ENCODE assay signal across 18 mouse cellular contexts in the genomic region with DNA sequence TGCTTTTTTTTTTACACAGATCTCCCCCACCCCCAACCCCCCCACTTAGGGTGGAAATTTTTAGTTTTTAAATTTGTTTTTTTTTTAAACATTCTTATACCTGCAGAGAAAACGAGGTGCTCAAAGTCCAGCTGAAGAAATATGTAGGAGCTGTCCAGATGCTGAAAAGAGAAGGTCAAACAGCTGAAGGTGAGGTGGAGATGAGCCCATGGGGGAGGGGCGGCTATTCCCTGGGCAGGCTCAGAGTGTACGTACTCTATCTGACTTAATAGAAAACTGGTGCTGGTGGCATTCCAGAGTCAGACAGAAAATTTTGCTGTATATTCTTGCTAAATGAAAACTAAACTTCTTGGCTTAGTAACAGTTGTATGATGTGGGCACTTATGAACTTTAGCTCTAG.
DNase-seq lines count a peak whose midpoint lies in the region; ATAC-seq and TF ChIP-seq lines count a peak whose summit lies in the region.
"Had no signal": no experiment of that assay in that cellular context is flagged by ENCODE, and none has a peak within 500 bp of the region (broad histone marks: within the 10 kb centered on the region; RNA-seq: fewer than 3 reads in every experiment).

No protein-coding gene starts in this region.

- no peak overlapping the region for H3ac ChIP-seq in myocyte (ENCODE audit: control insufficient read depth, insufficient read length)

- DNase-seq in kidney, adult 2 months = peak; percentile 85
- DNase-seq in R1 (ENCODE audit: low read depth, low spot score) = peak; percentile 71
- peak; percentile 90 for DNase-seq in kidney, adult 9 months
- no peak for DNase-seq in left cerebral cortex, adult 11 months (ENCODE audit: low spot score)
- DNase-seq: cerebellum, adult 9-10 months; liver, embryonic 13.5 days; lung, postnatal 10 days; spleen, adult 18-20 months; thymus, postnatal 14 days had no signal

- H3K27me3 ChIP-seq in kidney, adult 2 months (replicated peaks; ENCODE audit: control insufficient read depth, insufficient read depth, low read length) = no peaks in the 10 kb centered on the region
- H3K27me3 ChIP-seq in kidney, embryonic 16.5 days (ENCODE audit: insufficient read depth, low read length) = no peaks in the 10 kb centered on the region
- no peaks in the 10 kb centered on the region for H3K27me3 ChIP-seq in myocyte (ENCODE audit: control insufficient read depth, insufficient read depth, insufficient read length)
- H3K27me3 ChIP-seq in hindbrain, embryonic 12.5 days = no peaks in the 10 kb centered on the region
- H3K27me3 ChIP-seq: heart, embryonic 12.5 days; liver, embryonic 13.5 days had no signal

- TF ChIP-seq CTCF in kidney, adult 2 months (conservative IDR thresholded peaks at IDR 0.05; ENCODE audit: insufficient read depth, insufficient read length, low read depth, low read length) = no peak

- no peak for ATAC-seq in kidney, embryonic 16.5 days (ENCODE audit: low FRiP score, low TSS enrichment)
- no peak for ATAC-seq in hindbrain, embryonic 12.5 days (ENCODE audit: low FRiP score)
- ATAC-seq: CD4-positive, CD25-positive, alpha-beta regulatory T cell, adult 4 months; forebrain, embryonic 14.5 days; hindbrain, embryonic 16.5 days had no signal

- H3K36me3 ChIP-seq in kidney, adult 2 months (ENCODE audit: control insufficient read depth, insufficient read depth, low read length) = no peaks in the 10 kb centered on the region; the same call in 1 of the 2 replicates
- no peaks in the 10 kb centered on the region for H3K36me3 ChIP-seq in kidney, embryonic 16.5 days (ENCODE audit: insufficient read depth, low read length)
- H3K36me3 ChIP-seq in myocyte (ENCODE audit: control insufficient read depth, insufficient read depth) = no peaks in the 10 kb centered on the region
- H3K36me3 ChIP-seq in hindbrain, embryonic 12.5 days = peaks cover 5% of the 10 kb centered on the region; the same call in 1 of the 2 replicates
- H3K36me3 ChIP-seq: heart, embryonic 12.5 days; liver, embryonic 13.5 days had no signal

- no peak overlapping the region for H3K9ac ChIP-seq in kidney, embryonic 16.5 days (replicated peaks; ENCODE audit: low read length)
- no peak overlapping the region for H3K9ac ChIP-seq in hindbrain, embryonic 12.5 days
- H3K9ac ChIP-seq: heart, embryonic 12.5 days; liver, embryonic 13.5 days had no signal

- no peak overlapping the region for H3K4me2 ChIP-seq in kidney, embryonic 16.5 days (replicated peaks; ENCODE audit: low read depth, low read length)
- no peak overlapping the region for H3K4me2 ChIP-seq in myocyte (ENCODE audit: low read depth)
- H3K4me2 ChIP-seq in hindbrain, embryonic 12.5 days (replicated peaks) = no peak overlapping the region
- H3K4me2 ChIP-seq: heart, embryonic 12.5 days; liver, embryonic 13.5 days had no signal

- H3K27ac ChIP-seq in kidney, adult 2 months (ENCODE audit: insufficient read depth, low read depth, low read length) = peak overlapping the region; percentile 74
- no peak overlapping the region for H3K27ac ChIP-seq in kidney, embryonic 16.5 days (ENCODE audit: low read length)
- H3K27ac ChIP-seq in hindbrain, embryonic 12.5 days = no peak overlapping the region
- H3K27ac ChIP-seq: liver, embryonic 13.5 days; stomach, postnatal 0 days had no signal

- no peak overlapping the region for H3K4me3 ChIP-seq in kidney, adult 2 months (ENCODE audit: insufficient read depth, low read depth, low read length)
- no peak overlapping the region for H3K4me3 ChIP-seq in kidney, embryonic 16.5 days (ENCODE audit: low read length)
- no peak overlapping the region for H3K4me3 ChIP-seq in myocyte
- H3K4me3 ChIP-seq in hindbrain, embryonic 12.5 days = no peak overlapping the region
- H3K4me3 ChIP-seq: erythroblast, embryonic 14.5 days; heart, embryonic 12.5 days; liver, embryonic 13.5 days had no signal

- no peaks in the 10 kb centered on the region for H3K79me2 ChIP-seq in myocyte (ENCODE audit: control insufficient read depth, insufficient read depth)

- peaks cover 41% of the 10 kb centered on the region for H3K4me1 ChIP-seq in kidney, adult 2 months (ENCODE audit: control insufficient read depth, insufficient read depth, low read length)
- peaks cover 9% of the 10 kb centered on the region for H3K4me1 ChIP-seq in kidney, embryonic 16.5 days (ENCODE audit: insufficient read depth, low read length)
- H3K4me1 ChIP-seq in hindbrain, embryonic 12.5 days = no peaks in the 10 kb centered on the region
- H3K4me1 ChIP-seq: liver, embryonic 13.5 days had no signal

- no peaks in the 10 kb centered on the region for H3K9me3 ChIP-seq in kidney, embryonic 16.5 days (ENCODE audit: low read length)
- H3K9me3 ChIP-seq in hindbrain, embryonic 12.5 days (replicated peaks) = no peaks in the 10 kb centered on the region
- H3K9me3 ChIP-seq: heart, embryonic 12.5 days; liver, embryonic 13.5 days had no signal

- WGBS in kidney, adult 2 months = 44% methylated on average over 3 of the region's 3 CpGs
- WGBS in kidney, embryonic 16.5 days = 63% methylated on average over 3 of the region's 3 CpGs
- WGBS in hindbrain, embryonic 12.5 days = 72% methylated on average over 3 of the region's 3 CpGs

- no peak for TF ChIP-seq POLR2A in kidney, adult 2 months (IDR thresholded peaks at IDR 0.05; ENCODE audit: low read depth, low read length)
- TF ChIP-seq POLR2A in myocyte (IDR thresholded peaks at IDR 0.05; ENCODE audit: insufficient read length, low read depth) = no peak

TF ChIP-seq in myocyte, 11 proteins besides CTCF, POLR2A, EP300 and RAD21:
- TF ChIP-seq REST (IDR thresholded peaks at IDR 0.05; ENCODE audit: insufficient read depth, insufficient read length) (peak; percentile 59), TCF3 (IDR thresholded peaks at IDR 0.05; ENCODE audit: insufficient read length, low read depth) (no peak), TCF12 (IDR thresholded peaks at IDR 0.05; ENCODE audit: insufficient read depth, poor library complexity, severe bottlenecking) (no peak)
TF ChIP-seq in myocyte: peak in this region for 1.
